Mouse (Mus musculus): ENCODE measurements at regions not wholly inside any gene's neighbourhood (a gene's known extent, or its start where the extent isn't known, plus 50 kb on each side); places are given as distances from the start of the nearest gene placed in this dataset.

- no peak overlapping the region for H3K4me3 ChIP-seq (ENCODE audit: control insufficient read depth in 1 of 2, insufficient read depth in 1 of 2, low read depth in 2 of 2, low read length in 2 of 2)
- H3K27me3 ChIP-seq (ENCODE audit: control insufficient read depth in 1 of 2, insufficient read depth in 2 of 2, low read length in 2 of 2) = no peaks in the 10 kb centered on the region
- no peaks in the 10 kb centered on the region for H3K79me2 ChIP-seq (ENCODE audit: control insufficient read depth, insufficient read depth, low read length, poor library complexity)
- H3K36me3 ChIP-seq (ENCODE audit: control insufficient read depth in 1 of 2, insufficient read depth in 2 of 2, low read length in 2 of 2) = no peaks in the 10 kb centered on the region
- no peak overlapping the region for H3K9ac ChIP-seq (ENCODE audit: control insufficient read depth, low read depth, low read length, poor library complexity, severe bottlenecking)
- H3K27ac ChIP-seq (ENCODE audit: control insufficient read depth, low read depth, low read length) = no peak overlapping the region
- no peaks in the 10 kb centered on the region for H3K4me1 ChIP-seq (ENCODE audit: control insufficient read depth in 1 of 2, insufficient read depth in 2 of 2, low read length in 2 of 2)
- TF ChIP-seq NRF1 (IDR thresholded peaks at IDR 0.05; ENCODE audit: insufficient read depth, low read depth, low read length, poor library complexity, severe bottlenecking) (no peak), KAT2A (conservative IDR thresholded peaks at IDR 0.05; ENCODE audit: low read depth, low read length) (no peak), GATA1 (IDR thresholded peaks at IDR 0.05; ENCODE audit: low read depth, low read length) (no peak), NELFE (IDR thresholded peaks at IDR 0.05; ENCODE audit: low read depth, low read length) (no peak), ETS1 (IDR thresholded peaks at IDR 0.05; ENCODE audit: low read depth, low read length) (no peak), E2F4 (IDR thresholded peaks at IDR 0.05; ENCODE audit: borderline replicate concordance, low read depth, low read length) (no peak), UBTF (IDR thresholded peaks at IDR 0.05; ENCODE audit: borderline replicate concordance, insufficient read depth, low read depth, low read length) (no peak), ZC3H11A (IDR thresholded peaks at IDR 0.05; ENCODE audit: low read depth, low read length) (no peak), ZMIZ1 (IDR thresholded peaks at IDR 0.05; ENCODE audit: low read depth, low read length) (no peak), MAX (IDR thresholded peaks at IDR 0.05; ENCODE audit: low read length) (no peak), ZNF384 (IDR thresholded peaks at IDR 0.05; ENCODE audit: low read depth, low read length) (no peak), CHD1 (IDR thresholded peaks at IDR 0.05; ENCODE audit: low read depth, low read length) (no peak), POLR2AphosphoS2 (IDR thresholded peaks at IDR 0.05; ENCODE audit: low read length) (no peak), POLR2A (IDR thresholded peaks at IDR 0.05; ENCODE audit: control insufficient read depth in 1 of 2, insufficient read depth in 1 of 2, low read depth in 1 of 2, low read length in 2 of 2, poor library complexity in 1 of 2) (no peak), CHD2 (IDR thresholded peaks at IDR 0.05; ENCODE audit: low read length) (no peak), BHLHE40 (IDR thresholded peaks at IDR 0.05; ENCODE audit: borderline replicate concordance, low read depth, low read length) (no peak), CTCF (IDR thresholded peaks at IDR 0.05 in 2 of 3, conservative IDR thresholded peaks at IDR 0.05 in 1 of 3; ENCODE audit: control insufficient read depth in 1 of 3, insufficient read depth in 1 of 3, low read depth in 2 of 3, low read length in 3 of 3, poor library complexity in 1 of 3, severe bottlenecking in 1 of 3) (no peak), MYB (IDR thresholded peaks at IDR 0.05; ENCODE audit: low read depth, low read length) (no peak), SIN3A (IDR thresholded peaks at IDR 0.05; ENCODE audit: low read length) (no peak), TAL1 (IDR thresholded peaks at IDR 0.05; ENCODE audit: low read length) (no peak)
- no peak for DNase-seq (ENCODE audit: low read depth, low spot score)
- no peaks in the 10 kb centered on the region for H3K9me3 ChIP-seq (replicated peaks; ENCODE audit: insufficient read depth, low read length)
Measured at GRCm38 (mm10) chr16:5811654-5811992, 73.5 kb upstream of the Rbfox1 start.

GRCm38 (mm10) chr16:5810986-5811653 is 74.0 kb upstream of the Rbfox1 start:
- no peak overlapping the region for H3K27ac ChIP-seq (ENCODE audit: control insufficient read depth, low read depth, low read length)
- no peak overlapping the region for H3K4me3 ChIP-seq (ENCODE audit: control insufficient read depth in 1 of 2, insufficient read depth in 1 of 2, low read depth in 2 of 2, low read length in 2 of 2)
- no peaks in the 10 kb centered on the region for H3K27me3 ChIP-seq (ENCODE audit: control insufficient read depth in 1 of 2, insufficient read depth in 2 of 2, low read length in 2 of 2)
- no peak for DNase-seq (ENCODE audit: low read depth, low spot score)
- no peaks in the 10 kb centered on the region for H3K36me3 ChIP-seq (ENCODE audit: control insufficient read depth in 1 of 2, insufficient read depth in 2 of 2, low read length in 2 of 2)
- H3K79me2 ChIP-seq (ENCODE audit: control insufficient read depth, insufficient read depth, low read length, poor library complexity) = no peaks in the 10 kb centered on the region
- H3K4me1 ChIP-seq (ENCODE audit: control insufficient read depth in 1 of 2, insufficient read depth in 2 of 2, low read length in 2 of 2) = no peaks in the 10 kb centered on the region
- no peaks in the 10 kb centered on the region for H3K9me3 ChIP-seq (replicated peaks; ENCODE audit: insufficient read depth, low read length)
- no peak overlapping the region for H3K9ac ChIP-seq (ENCODE audit: control insufficient read depth, low read depth, low read length, poor library complexity, severe bottlenecking)
- TF ChIP-seq MAFK (IDR thresholded peaks at IDR 0.05; ENCODE audit: borderline replicate concordance, low read depth, low read length) (no peak), TBP (IDR thresholded peaks at IDR 0.05; ENCODE audit: low read depth, low read length) (no peak), MYC (IDR thresholded peaks at IDR 0.05; ENCODE audit: low read depth, low read length) (no peak), SMC3 (IDR thresholded peaks at IDR 0.05; ENCODE audit: low read depth, low read length) (no peak), POLR2A (IDR thresholded peaks at IDR 0.05; ENCODE audit: control insufficient read depth in 1 of 2, insufficient read depth in 1 of 2, low read depth in 1 of 2, low read length in 2 of 2, poor library complexity in 1 of 2) (no peak)
